Mouse (Mus musculus) C2C12 (cell line): ENCODE results near the gene Abca4. TPM values are rescaled to one million over a fixed set of nuclear protein-coding genes. Genes with fewer than 3 reads are reported as not detected.

Source experiments
- H3K27me3 ChIP-seq: one replicate; pipeline ENCODE4 v1.6.1; 2011; ENCODE audit not compliant: control insufficient read depth, insufficient read depth, insufficient read length
- H3K36me3 ChIP-seq: one replicate; pipeline ENCODE4 v1.6.1; 2011; ENCODE audit not compliant: control insufficient read depth, insufficient read depth
- H3K4me3 ChIP-seq: one replicate; pipeline ENCODE4 v1.5.1; 2011; ENCODE audit warnings: mild to moderate bottlenecking, control low read depth; ENCODE audit not compliant: poor library complexity, insufficient read depth, severe bottlenecking
- H3K79me2 ChIP-seq: one replicate; pipeline ENCODE4 v1.6.1; 2011; ENCODE audit not compliant: control insufficient read depth, insufficient read depth
- H3K79me3 ChIP-seq: one replicate; pipeline ENCODE4 v1.6.1; 2011; ENCODE audit warnings: low read depth, control low read depth
- H3ac ChIP-seq: one replicate; pipeline ENCODE3; 2011; ENCODE audit warnings: low read depth; ENCODE audit not compliant: control insufficient read depth, insufficient read length
- CEBPB ChIP-seq: IDR thresholded peaks from one replicate; pipeline ENCODE4 v1.6.1; 2011; ENCODE audit warnings: low read depth, mild to moderate bottlenecking, control low read depth, moderate library complexity
- CTCF ChIP-seq: IDR thresholded peaks from one replicate; pipeline ENCODE4 v1.5.1; 2011; ENCODE audit not compliant: control insufficient read depth, insufficient read depth, insufficient read length
- FOSL1 ChIP-seq: IDR thresholded peaks from one replicate; pipeline ENCODE4 v1.8.0; 2011; ENCODE audit warnings: mild to moderate bottlenecking, low read length; ENCODE audit not compliant: poor library complexity, insufficient read depth, severe bottlenecking
- MAX ChIP-seq: IDR thresholded peaks from one replicate; pipeline ENCODE4 v1.6.1; 2011; ENCODE audit warnings: mild to moderate bottlenecking, control low read depth
- MYOD1 ChIP-seq: IDR thresholded peaks from one replicate; pipeline ENCODE4 v1.6.1; 2011; ENCODE audit warnings: low read depth; ENCODE audit not compliant: control insufficient read depth, insufficient read length
- MYOG ChIP-seq: IDR thresholded peaks from one replicate; pipeline ENCODE4 v1.6.1; 2011; ENCODE audit not compliant: control insufficient read depth, insufficient read length; ENCODE audit errors: extremely low read depth
- USF1 ChIP-seq: IDR thresholded peaks from one replicate; pipeline ENCODE4 v1.6.1; 2011; ENCODE audit warnings: low read depth, mild to moderate bottlenecking, control low read depth, moderate library complexity
- polyA plus RNA-seq: library from polyadenylated mRNA; unstranded; fragments of >200 nt; fragmentation: generic; extraction: Trizol; gene quantifications from one replicate; pipeline ENCODE4 v1.2.1, GENCODE M21; 2012; ENCODE audit warnings: missing spikeins

The Abca4 gene
- polyA plus RNA-seq, 1 experiment, result 0.02 TPM

DNA sequence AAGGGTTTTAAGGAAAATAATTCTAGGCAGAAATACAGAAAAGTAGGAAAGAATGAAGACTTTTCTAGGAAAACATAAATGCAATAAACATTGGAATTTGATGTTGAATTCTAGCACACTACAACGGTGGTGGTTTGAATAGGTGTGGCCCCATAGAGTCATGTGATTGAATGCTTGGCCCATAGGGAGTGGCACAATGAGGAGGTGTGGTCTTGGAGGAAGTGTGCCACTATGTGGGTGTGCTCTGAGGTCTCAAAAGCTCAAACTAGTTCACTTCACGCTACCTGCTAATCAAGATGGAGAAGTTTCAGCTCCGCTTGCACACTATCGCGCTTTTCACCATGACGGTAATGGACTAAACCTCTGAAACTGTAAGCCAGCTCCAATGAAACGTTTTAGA, 25.8 kb upstream of the Abca4 start:
- TF ChIP-seq USF1 (no peak), MAX (no peak), MYOG (no peak), FOSL1 (no peak), CTCF (no peak), MYOD1 (no peak)

GRCm38 (mm10) chr3:122019159-122019558, 25.1 kb upstream of the Abca4 start:
- no peak overlapping the region for H3ac ChIP-seq
- no peaks in the 10 kb centered on the region for H3K79me2 ChIP-seq
- no peaks in the 10 kb centered on the region for H3K27me3 ChIP-seq
- H3K79me3 ChIP-seq, result no peaks in the 10 kb centered on the region
- H3K36me3 ChIP-seq, result no peaks in the 10 kb centered on the region
- H3K4me3 ChIP-seq, result no peak overlapping the region
- TF ChIP-seq MAX (no peak), CEBPB (no peak), USF1 (no peak), FOSL1 (no peak), MYOD1 (no peak), CTCF (no peak), MYOG (no peak)

More for the DNA sequence above, 25.8 kb upstream of the Abca4 start:
- no peaks in the 10 kb centered on the region for H3K36me3 ChIP-seq
- H3K79me2 ChIP-seq, result no peaks in the 10 kb centered on the region
- H3K27me3 ChIP-seq, result no peaks in the 10 kb centered on the region
- no peak overlapping the region for H3K4me3 ChIP-seq
- H3ac ChIP-seq, result no peak overlapping the region
- H3K79me3 ChIP-seq, result no peaks in the 10 kb centered on the region

DNA sequence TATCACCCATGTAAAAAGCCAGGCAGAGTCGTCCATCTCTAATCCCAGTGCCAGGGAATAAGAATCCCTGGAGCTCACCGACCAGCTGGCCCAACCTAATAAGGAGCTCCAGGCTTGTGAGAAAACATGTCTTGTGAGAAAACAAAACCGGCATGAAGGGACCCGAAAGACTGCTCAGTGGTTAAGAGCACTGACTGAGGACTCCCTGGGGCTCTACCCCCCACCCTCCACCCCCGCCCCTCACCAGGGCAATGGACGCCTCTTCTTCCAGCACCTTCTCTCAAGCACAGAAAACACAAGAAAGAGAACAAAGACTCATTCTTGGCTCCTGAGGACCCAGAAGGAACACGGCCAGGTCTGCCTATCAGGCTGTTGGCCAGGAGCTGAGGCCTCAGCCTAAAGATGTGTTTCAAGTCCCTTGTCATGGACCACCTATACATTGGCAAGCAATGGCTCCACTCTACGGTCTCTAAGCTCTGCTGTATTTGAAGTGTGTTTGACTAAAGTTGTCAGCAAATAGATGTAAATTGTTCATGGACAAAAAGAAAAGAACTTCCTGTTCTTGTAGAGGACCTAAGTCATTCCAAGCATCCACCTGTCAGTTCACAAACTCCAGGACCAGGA, 23.1 kb upstream of the Abca4 start:
- Histone ChIP-seq H3K36me3 (no peaks in the 10 kb centered on the region), H3K27me3 (no peaks in the 10 kb centered on the region), H3ac (no peak overlapping the region), H3K4me3 (no peak overlapping the region), H3K79me3 (no peaks in the 10 kb centered on the region), H3K79me2 (no peaks in the 10 kb centered on the region)
- no peak for TF ChIP-seq MYOG

DNA sequence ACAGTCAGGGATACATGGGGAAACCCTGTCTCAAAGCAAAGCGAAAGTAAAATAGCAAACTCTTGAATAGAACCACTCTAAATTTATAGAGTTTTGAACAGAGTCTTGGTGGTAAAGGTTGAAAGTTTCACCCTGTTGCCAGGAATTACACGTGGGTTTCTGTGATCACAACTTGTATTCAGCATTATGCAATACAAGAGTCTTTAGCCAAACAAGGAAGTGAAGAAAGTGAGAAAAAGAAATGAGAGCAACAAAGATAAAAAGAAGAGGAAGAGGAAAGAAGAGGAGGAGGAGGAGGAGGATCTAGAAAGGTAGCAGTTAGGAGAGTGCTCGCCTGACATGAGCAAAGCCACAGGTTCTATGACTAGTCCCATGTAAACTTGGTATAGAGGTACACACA, 21.9 kb upstream of the Abca4 start:
- no peak for TF ChIP-seq FOSL1
- no peak for TF ChIP-seq MYOG
- no peak for TF ChIP-seq USF1
- no peak for TF ChIP-seq CTCF
- no peak for TF ChIP-seq CEBPB
- no peak for TF ChIP-seq MYOD1
- H3K79me2 ChIP-seq, result no peaks in the 10 kb centered on the region
- H3K27me3 ChIP-seq, result no peaks in the 10 kb centered on the region
- no peaks in the 10 kb centered on the region for H3K79me3 ChIP-seq
- no peak overlapping the region for H3ac ChIP-seq
- no peak overlapping the region for H3K4me3 ChIP-seq
- no peaks in the 10 kb centered on the region for H3K36me3 ChIP-seq

DNA sequence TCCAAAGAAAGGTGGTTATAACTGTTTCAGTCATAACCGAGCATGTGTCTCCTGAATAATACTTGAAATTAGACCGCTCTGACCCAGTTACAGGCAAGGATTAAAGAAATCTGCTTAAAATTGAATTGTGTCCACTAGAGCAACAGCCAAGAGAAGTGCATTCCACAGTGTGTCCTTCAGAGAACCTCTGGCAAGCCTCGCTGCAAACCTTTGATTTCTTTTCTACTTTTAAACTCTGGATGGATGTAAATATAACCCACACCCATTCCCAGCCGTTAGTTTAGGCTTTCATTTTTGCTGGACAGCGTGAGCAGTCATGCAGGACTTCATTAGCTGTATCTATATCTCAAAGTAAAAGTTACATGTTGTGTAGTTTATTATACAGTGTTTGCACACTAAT, 17.6 kb upstream of the Abca4 start:
- Histone ChIP-seq H3K36me3 (no peaks in the 10 kb centered on the region), H3K27me3 (no peaks in the 10 kb centered on the region), H3K79me3 (no peaks in the 10 kb centered on the region), H3ac (no peak overlapping the region), H3K4me3 (no peak overlapping the region), H3K79me2 (no peaks in the 10 kb centered on the region)
- no peak for TF ChIP-seq FOSL1
- TF ChIP-seq MAX, result no peak
- no peak for TF ChIP-seq MYOD1
- no peak for TF ChIP-seq CEBPB
- no peak for TF ChIP-seq CTCF
- TF ChIP-seq USF1, result no peak
- TF ChIP-seq MYOG, result no peak

GRCm38 (mm10) chr3:122027776-122028175, 16.5 kb upstream of the Abca4 start:
- no peak overlapping the region for H3ac ChIP-seq
- H3K79me3 ChIP-seq, result no peaks in the 10 kb centered on the region
- no peak overlapping the region for H3K4me3 ChIP-seq
- H3K36me3 ChIP-seq, result no peaks in the 10 kb centered on the region
- TF ChIP-seq MYOD1, result no peak
- H3K27me3 ChIP-seq, result no peaks in the 10 kb centered on the region
- H3K79me2 ChIP-seq, result no peaks in the 10 kb centered on the region
